ENCODE assay signal across 32 mouse cellular contexts in genomic region chr5:123843816-123844215, GRCm38 (mm10). TPM values are rescaled to one million over a fixed set of nuclear protein-coding genes. Genes with fewer than 3 reads are reported as not detected.
DNase-seq lines count a peak whose midpoint lies in the region; ATAC-seq and TF ChIP-seq lines count a peak whose summit lies in the region.
"Had no signal": no experiment of that assay in that cellular context is flagged by ENCODE, and none has a peak within 500 bp of the region (broad histone marks: within the 10 kb centered on the region; RNA-seq: fewer than 3 reads in every experiment).

No protein-coding gene starts in this region.

- no peak overlapping the region for H3K4me3 ChIP-seq in kidney, embryonic 15.5 days (replicated peaks)
- H3K4me3 ChIP-seq in midbrain, postnatal 0 days (ENCODE audit: low read depth, low read length) = no peak overlapping the region
- H3K4me3 ChIP-seq in midbrain, embryonic 16.5 days (ENCODE audit: low read depth, low read length) = no peak overlapping the region
- no peak overlapping the region for H3K4me3 ChIP-seq in stomach, embryonic 16.5 days (replicated peaks; ENCODE audit: low read length)
- H3K4me3 ChIP-seq: embryonic facial prominence, embryonic 15.5 days; hindbrain, embryonic 12.5 days; left cerebral cortex, adult 2 months; liver, embryonic 15.5 days; lung, embryonic 15.5 days; megakaryocyte, embryonic 14.5 days; midbrain, embryonic 15.5 days; neural tube, embryonic 15.5 days had no signal

- intact Hi-C loops in gastrocnemius, postnatal 36 days (cut with DNase I) = loop anchor here (5.0 kb wide), 1 partner anchor 53 kb away; no protein-coding TSS in a partner anchor

- no peak for ATAC-seq in kidney, embryonic 15.5 days (replicated peaks; ENCODE audit: low FRiP score)
- ATAC-seq in midbrain, postnatal 0 days (ENCODE audit: low FRiP score) = no peak
- ATAC-seq in midbrain, embryonic 16.5 days = no peak
- ATAC-seq in stomach, embryonic 16.5 days (ENCODE audit: insufficient read depth, low FRiP score) = no peak
- ATAC-seq in CD4-positive, CD25-positive, alpha-beta regulatory T cell, adult 4 months = no peak
- ATAC-seq: forebrain, embryonic 14.5 days; midbrain, embryonic 15.5 days; Patski had no signal

- H3K4me2 ChIP-seq in kidney, embryonic 15.5 days = no peak overlapping the region
- no peak overlapping the region for H3K4me2 ChIP-seq in midbrain, postnatal 0 days (ENCODE audit: low read depth, low read length, poor library complexity, severe bottlenecking)
- no peak overlapping the region for H3K4me2 ChIP-seq in midbrain, embryonic 16.5 days (ENCODE audit: low read length)
- no peak overlapping the region for H3K4me2 ChIP-seq in stomach, embryonic 16.5 days (ENCODE audit: low read depth, low read length)
- H3K4me2 ChIP-seq: embryonic facial prominence, embryonic 15.5 days; heart, embryonic 11.5 days; hindbrain, embryonic 12.5 days; liver, embryonic 15.5 days; lung, embryonic 15.5 days; midbrain, embryonic 15.5 days; neural tube, embryonic 15.5 days had no signal

- peaks cover 18% of the 10 kb centered on the region for H3K4me1 ChIP-seq in kidney, embryonic 15.5 days
- H3K4me1 ChIP-seq in midbrain, postnatal 0 days (ENCODE audit: insufficient read depth, low read length) = no peaks in the 10 kb centered on the region
- H3K4me1 ChIP-seq in midbrain, embryonic 16.5 days (ENCODE audit: control insufficient read depth, insufficient read depth, low read length) = no peaks in the 10 kb centered on the region
- peaks cover 12% of the 10 kb centered on the region for H3K4me1 ChIP-seq in stomach, embryonic 16.5 days (ENCODE audit: control insufficient read depth, insufficient read depth, low read length)
- H3K4me1 ChIP-seq: embryonic facial prominence, embryonic 15.5 days; hindbrain, embryonic 12.5 days; midbrain, embryonic 15.5 days; neural tube, embryonic 15.5 days had no signal

- no peak for TF ChIP-seq CTCF in midbrain, postnatal 0 days (IDR thresholded peaks at IDR 0.05)

- no peaks in the 10 kb centered on the region for H3K27me3 ChIP-seq in kidney, embryonic 15.5 days
- no peaks in the 10 kb centered on the region for H3K27me3 ChIP-seq in midbrain, postnatal 0 days (ENCODE audit: insufficient read depth, low read length)
- no peaks in the 10 kb centered on the region for H3K27me3 ChIP-seq in midbrain, embryonic 16.5 days (ENCODE audit: control insufficient read depth, insufficient read depth, low read depth, low read length)
- H3K27me3 ChIP-seq in stomach, embryonic 16.5 days (ENCODE audit: control insufficient read depth, insufficient read depth, low read length) = no peaks in the 10 kb centered on the region
- H3K27me3 ChIP-seq: CH12.LX; embryonic facial prominence, embryonic 15.5 days; hindbrain, embryonic 12.5 days; lung, embryonic 15.5 days; midbrain, embryonic 15.5 days; neural tube, embryonic 15.5 days; Patski had no signal

- no peaks in the 10 kb centered on the region for H3K9me3 ChIP-seq in kidney, embryonic 15.5 days (replicated peaks)
- no peaks in the 10 kb centered on the region for H3K9me3 ChIP-seq in midbrain, postnatal 0 days (ENCODE audit: low read length)
- H3K9me3 ChIP-seq in midbrain, embryonic 16.5 days (replicated peaks; ENCODE audit: control insufficient read depth, low read length, poor library complexity, severe bottlenecking) = no peaks in the 10 kb centered on the region
- no peaks in the 10 kb centered on the region for H3K9me3 ChIP-seq in stomach, embryonic 16.5 days (replicated peaks; ENCODE audit: control insufficient read depth, low read length)
- H3K9me3 ChIP-seq: embryonic facial prominence, embryonic 15.5 days; G1E; hindbrain, embryonic 12.5 days; liver, embryonic 15.5 days; lung, embryonic 15.5 days; megakaryocyte, embryonic 14.5 days; midbrain, embryonic 15.5 days; neural tube, embryonic 15.5 days had no signal

- H3K36me3 ChIP-seq in kidney, embryonic 15.5 days = no peaks in the 10 kb centered on the region
- no peaks in the 10 kb centered on the region for H3K36me3 ChIP-seq in midbrain, postnatal 0 days (ENCODE audit: insufficient read depth, low read length)
- H3K36me3 ChIP-seq in midbrain, embryonic 16.5 days (ENCODE audit: control insufficient read depth, insufficient read depth, low read length) = no peaks in the 10 kb centered on the region
- no peaks in the 10 kb centered on the region for H3K36me3 ChIP-seq in stomach, embryonic 16.5 days (ENCODE audit: control insufficient read depth, insufficient read depth, low read length)
- H3K36me3 ChIP-seq: embryonic facial prominence, embryonic 15.5 days; G1E; hindbrain, embryonic 12.5 days; liver, embryonic 15.5 days; lung, embryonic 15.5 days; midbrain, embryonic 15.5 days; neural tube, embryonic 15.5 days had no signal

- DNase-seq in gastrocnemius, adult 18-20 months (ENCODE audit: low spot score) = peak; percentile 9
- no peak for DNase-seq in gastrocnemius, postnatal 36 days
- DNase-seq in kidney, adult 9 months = no peak
- DNase-seq in midbrain, postnatal 0 days (ENCODE audit: low spot score) = peak; percentile 56
- DNase-seq: adrenal gland, adult 8-10 months; cerebellum, adult 11 months; cerebellum, adult 9-11 months; layer of hippocampus, adult 9-11 months; lung, postnatal 36 days; right cerebral cortex, adult 18-20 months; thymus, postnatal 25 days had no signal

- peak overlapping the region; percentile 32; the same call in 1 of the 2 replicates for H3K27ac ChIP-seq in kidney, embryonic 15.5 days
- no peak overlapping the region for H3K27ac ChIP-seq in midbrain, postnatal 0 days (ENCODE audit: low read depth, low read length)
- no peak overlapping the region for H3K27ac ChIP-seq in midbrain, embryonic 16.5 days (ENCODE audit: low read length)
- H3K27ac ChIP-seq in stomach, embryonic 16.5 days (ENCODE audit: low read length) = peak overlapping the region; percentile 59
- H3K27ac ChIP-seq: embryonic facial prominence, embryonic 15.5 days; hindbrain, embryonic 12.5 days; left cerebral cortex, adult 2 months; liver, embryonic 15.5 days; lung, embryonic 15.5 days; midbrain, embryonic 15.5 days; neural tube, embryonic 15.5 days had no signal

- 45% methylated on average over 4 of the region's 4 CpGs for WGBS in kidney, embryonic 15.5 days
- 29% methylated on average over 4 of the region's 4 CpGs for WGBS in midbrain, postnatal 0 days
- WGBS in midbrain, embryonic 16.5 days = 23% methylated on average over 4 of the region's 4 CpGs
- 47% methylated on average over 4 of the region's 4 CpGs for WGBS in stomach, embryonic 16.5 days

- H3K9ac ChIP-seq in kidney, embryonic 15.5 days = no peak overlapping the region
- no peak overlapping the region for H3K9ac ChIP-seq in midbrain, postnatal 0 days (replicated peaks; ENCODE audit: low read length, poor library complexity, severe bottlenecking)
- H3K9ac ChIP-seq in midbrain, embryonic 16.5 days (ENCODE audit: low read depth, low read length) = no peak overlapping the region
- no peak overlapping the region for H3K9ac ChIP-seq in stomach, embryonic 16.5 days (ENCODE audit: low read length)
- H3K9ac ChIP-seq: embryonic facial prominence, embryonic 15.5 days; hindbrain, embryonic 12.5 days; liver, embryonic 15.5 days; lung, embryonic 15.5 days; midbrain, embryonic 15.5 days; neural tube, embryonic 15.5 days had no signal

RNA-seq across cellular contexts. Expression of gene Hcar2, which starts 21.5 kb away (rescaled TPM):
- total RNA-seq in gastrocnemius, adult 18-20 months (2021) = not detected
- under 1 TPM in 1 of 2 experiments, not detected in 1; 0.22 TPM for total RNA-seq in gastrocnemius, postnatal 36 days (2021)
- 0.10 TPM in 1 of 2 replicates, not detected in the other for polyA plus RNA-seq in kidney, embryonic 15.5 days (2015; fragmentation: Nextera tagmentation; extraction: Ambion mirVana)
- not detected in 2 replicates for total RNA-seq in midbrain, postnatal 0 days (2014; rRNA removed)
- not detected in 2 replicates for polyA plus RNA-seq in midbrain, postnatal 0 days (2015; fragmentation: Nextera tagmentation; extraction: Ambion mirVana)
- polyA plus RNA-seq in midbrain, embryonic 16.5 days (2015; fragmentation: Nextera tagmentation; extraction: Ambion mirVana) = not detected in 2 replicates
- 6.5 and 8.7 TPM in 2 replicates for polyA plus RNA-seq in stomach, embryonic 16.5 days (2015; fragmentation: Nextera tagmentation; extraction: Ambion mirVana)
- polyA plus RNA-seq in CD4-positive, CD25-positive, alpha-beta regulatory T cell, adult 4 months (2017; shearing (Covaris generic)) = under 1 TPM in 1 of 2 experiments, not detected in 1; 0.42 TPM
- total RNA-seq: CH12.LX; left cerebral cortex, adult 2 months; left cerebral cortex, postnatal 36 days had no signal
- polyA plus RNA-seq: forebrain, embryonic 14.5 days; G1E; heart, embryonic 11.5 days; heart, postnatal 0 days; hindbrain, embryonic 12.5 days; midbrain, embryonic 15.5 days; Patski had no signal

RNA-seq across cellular contexts. Expression of gene Hcar1, which starts 36.0 kb away (rescaled TPM):
- under 1 TPM; 0.21 to 0.36 TPM for total RNA-seq in gastrocnemius, adult 18-20 months (2021)
- under 1 TPM in 1 of 2 experiments, not detected in 1; 0.54 TPM for total RNA-seq in gastrocnemius, postnatal 36 days (2021)
- 2.0 TPM in 2 replicates for polyA plus RNA-seq in kidney, embryonic 15.5 days (2015; fragmentation: Nextera tagmentation; extraction: Ambion mirVana)
- 1.1 and 1.9 TPM in 2 replicates for total RNA-seq in midbrain, postnatal 0 days (2014; rRNA removed)
- 0.64 and 0.71 TPM in 2 replicates for polyA plus RNA-seq in midbrain, postnatal 0 days (2015; fragmentation: Nextera tagmentation; extraction: Ambion mirVana)
- 0.55 and 0.62 TPM in 2 replicates for polyA plus RNA-seq in midbrain, embryonic 16.5 days (2015; fragmentation: Nextera tagmentation; extraction: Ambion mirVana)
- 6.1 and 6.3 TPM in 2 replicates for polyA plus RNA-seq in stomach, embryonic 16.5 days (2015; fragmentation: Nextera tagmentation; extraction: Ambion mirVana)
- polyA plus RNA-seq in CD4-positive, CD25-positive, alpha-beta regulatory T cell, adult 4 months (2017; shearing (Covaris generic)) = not detected
- total RNA-seq: CH12.LX; common myeloid progenitor, adult 5-6 weeks; granulocyte monocyte progenitor cell, adult 5-6 weeks had no signal
- polyA plus RNA-seq: G1E; heart, embryonic 11.5 days; Patski had no signal

Comparison
In these comparisons a context has a peak if more than half of its experiments do, and no peak if none do; other contexts are left out.
1. DNase-seq: peak in gastrocnemius, adult 18-20 months (single experiment) and midbrain, postnatal 0 days (single experiment); none in gastrocnemius, postnatal 36 days (0 of 2) and kidney, adult 9 months (single experiment).
2. H3K27ac ChIP-seq: peak in kidney, embryonic 15.5 days (single experiment) and stomach, embryonic 16.5 days (single experiment); none in midbrain, postnatal 0 days (single experiment) and midbrain, embryonic 16.5 days (single experiment).